Mouse (Mus musculus) E14TG2a.4 (cell line): Measurements from ENCODE around the gene Npb.

Experiments used
- CTCF ChIP-seq: conservative IDR thresholded peaks from 2 replicates; pipeline ENCODE4 v1.5.1; 2014; ENCODE audit warnings: low read length
- POU5F1 ChIP-seq: IDR thresholded peaks from 2 replicates; pipeline ENCODE4 v1.6.1; 2014; ENCODE audit warnings: low read length, borderline replicate concordance

DNA sequence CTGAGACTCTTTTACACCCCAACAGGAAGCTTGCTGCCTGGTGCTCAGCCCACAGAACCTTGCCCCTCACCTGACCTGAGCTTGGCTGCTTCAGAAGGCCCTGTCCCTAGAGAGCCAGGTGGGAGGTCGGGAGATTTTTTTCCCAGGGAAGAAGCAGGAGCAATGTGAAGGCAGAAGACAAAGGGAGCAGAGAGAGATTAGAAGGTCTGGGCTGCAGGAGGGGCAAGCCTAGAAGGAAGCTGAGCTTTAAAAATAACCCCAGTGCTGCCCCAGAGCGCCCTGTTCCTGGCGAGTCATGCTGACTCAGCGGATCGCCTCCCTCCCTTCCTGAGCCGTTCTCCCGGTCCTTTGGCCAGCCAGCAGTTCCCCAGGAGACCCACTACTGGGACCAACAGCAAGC lies 21.6 kb downstream of the Npb start:
- TF ChIP-seq CTCF, result no peak
- TF ChIP-seq POU5F1, result no peak
